Mouse (Mus musculus): Measurements from ENCODE around the gene Pex7. TPM values are rescaled to one million over a fixed set of nuclear protein-coding genes. Genes with fewer than 3 reads are reported as not detected.

The Pex7 gene
- polyA plus RNA-seq, 1 experiment from 2014 or later, result 35.9 TPM

GRCm38 (mm10) chr10:19924256-19924655 is 16.8 kb upstream of the Pex7 start:
- Histone ChIP-seq H3K9me3 (ENCODE audit: control insufficient read depth, low read length) (no peaks in the 10 kb centered on the region), H3K9ac (ENCODE audit: low read depth, low read length) (no peak overlapping the region), H3K4me2 (ENCODE audit: low read length) (no peak overlapping the region), H3K4me3 (ENCODE audit: low read length) (no peak overlapping the region), H3K36me3 (ENCODE audit: control insufficient read depth, insufficient read depth, low read length) (no peaks in the 10 kb centered on the region), H3K27me3 (replicated peaks; ENCODE audit: control insufficient read depth, insufficient read depth, low read length) (no peaks in the 10 kb centered on the region), H3K27ac (ENCODE audit: low read depth, low read length) (no peak overlapping the region), H3K4me1 (ENCODE audit: control insufficient read depth, insufficient read depth, low read depth, low read length) (no peaks in the 10 kb centered on the region)
- WGBS, result 73% methylated on average over 2 of the region's 2 CpGs
- no peak for ATAC-seq

GRCm38 (mm10) chr10:19922410-19922809 is 14.9 kb upstream of the Pex7 start:
- H3K9ac ChIP-seq (ENCODE audit: low read depth, low read length), result no peak overlapping the region
- no peaks in the 10 kb centered on the region for H3K4me1 ChIP-seq (ENCODE audit: control insufficient read depth, insufficient read depth, low read depth, low read length)
- ATAC-seq, result no peak
- H3K27me3 ChIP-seq (replicated peaks; ENCODE audit: control insufficient read depth, insufficient read depth, low read length), result no peaks in the 10 kb centered on the region
- H3K36me3 ChIP-seq (ENCODE audit: control insufficient read depth, insufficient read depth, low read length), result no peaks in the 10 kb centered on the region
- no peak overlapping the region for H3K4me2 ChIP-seq (ENCODE audit: low read length)
- 49% methylated on average over 4 of the region's 4 CpGs for WGBS
- no peak overlapping the region for H3K27ac ChIP-seq (ENCODE audit: low read depth, low read length)
- no peak overlapping the region for H3K4me3 ChIP-seq (ENCODE audit: low read length)
- no peaks in the 10 kb centered on the region for H3K9me3 ChIP-seq (ENCODE audit: control insufficient read depth, low read length)

- H3K4me2 ChIP-seq (ENCODE audit: low read length), result no peak overlapping the region
- H3K4me3 ChIP-seq (ENCODE audit: low read length), result no peak overlapping the region
- no peaks in the 10 kb centered on the region for H3K4me1 ChIP-seq (ENCODE audit: control insufficient read depth, insufficient read depth, low read depth, low read length)
- H3K36me3 ChIP-seq (ENCODE audit: control insufficient read depth, insufficient read depth, low read length), result no peaks in the 10 kb centered on the region
- no peaks in the 10 kb centered on the region for H3K27me3 ChIP-seq (replicated peaks; ENCODE audit: control insufficient read depth, insufficient read depth, low read length)
- H3K9ac ChIP-seq (ENCODE audit: low read depth, low read length), result no peak overlapping the region
- no peaks in the 10 kb centered on the region for H3K9me3 ChIP-seq (ENCODE audit: control insufficient read depth, low read length)
- 55% methylated on average over 1 of the region's 1 CpGs for WGBS
- peak; percentile 92 for ATAC-seq
- no peak overlapping the region for H3K27ac ChIP-seq (ENCODE audit: low read depth, low read length)
Observed at GRCm38 (mm10) chr10:19915301-19915700, 7.8 kb upstream of the Pex7 start.

- Histone ChIP-seq H3K4me3 (ENCODE audit: low read length) (no peak overlapping the region), H3K4me2 (ENCODE audit: low read length) (no peak overlapping the region), H3K27ac (ENCODE audit: low read depth, low read length) (no peak overlapping the region), H3K27me3 (replicated peaks; ENCODE audit: control insufficient read depth, insufficient read depth, low read length) (no peaks in the 10 kb centered on the region), H3K4me1 (ENCODE audit: control insufficient read depth, insufficient read depth, low read depth, low read length) (no peaks in the 10 kb centered on the region), H3K36me3 (ENCODE audit: control insufficient read depth, insufficient read depth, low read length) (no peaks in the 10 kb centered on the region), H3K9me3 (ENCODE audit: control insufficient read depth, low read length) (no peaks in the 10 kb centered on the region), H3K9ac (ENCODE audit: low read depth, low read length) (no peak overlapping the region)
- 83% methylated on average over 4 of the region's 4 CpGs for WGBS
- ATAC-seq, result no peak
Observed at GRCm38 (mm10) chr10:19913806-19914205, 6.3 kb upstream of the Pex7 start.

- H3K4me2 ChIP-seq (ENCODE audit: low read length), result no peak overlapping the region
- no peaks in the 10 kb centered on the region for H3K4me1 ChIP-seq (ENCODE audit: control insufficient read depth, insufficient read depth, low read depth, low read length)
- no peaks in the 10 kb centered on the region for H3K9me3 ChIP-seq (ENCODE audit: control insufficient read depth, low read length)
- H3K4me3 ChIP-seq (ENCODE audit: low read length), result no peak overlapping the region
- H3K9ac ChIP-seq (ENCODE audit: low read depth, low read length), result no peak overlapping the region
- no peaks in the 10 kb centered on the region for H3K27me3 ChIP-seq (replicated peaks; ENCODE audit: control insufficient read depth, insufficient read depth, low read length)
- no peak for ATAC-seq
- H3K36me3 ChIP-seq (ENCODE audit: control insufficient read depth, insufficient read depth, low read length), result no peaks in the 10 kb centered on the region
- H3K27ac ChIP-seq (ENCODE audit: low read depth, low read length), result no peak overlapping the region
- 26% methylated on average over 1 of the region's 1 CpGs for WGBS
Observed at GRCm38 (mm10) chr10:19911583-19911982, 4.1 kb upstream of the Pex7 start.

- H3K4me1 ChIP-seq (ENCODE audit: control insufficient read depth, insufficient read depth, low read depth, low read length), result no peaks in the 10 kb centered on the region
- no peaks in the 10 kb centered on the region for H3K9me3 ChIP-seq (ENCODE audit: control insufficient read depth, low read length)
- no peak overlapping the region for H3K27ac ChIP-seq (ENCODE audit: low read depth, low read length)
- H3K36me3 ChIP-seq (ENCODE audit: control insufficient read depth, insufficient read depth, low read length), result no peaks in the 10 kb centered on the region
- H3K4me3 ChIP-seq (ENCODE audit: low read length), result no peak overlapping the region
- H3K9ac ChIP-seq (ENCODE audit: low read depth, low read length), result no peak overlapping the region
- no peak overlapping the region for H3K4me2 ChIP-seq (ENCODE audit: low read length)
- no peaks in the 10 kb centered on the region for H3K27me3 ChIP-seq (replicated peaks; ENCODE audit: control insufficient read depth, insufficient read depth, low read length)
- 79% methylated on average over 2 of the region's 2 CpGs for WGBS
- no peak for ATAC-seq
Observed at GRCm38 (mm10) chr10:19910516-19910915, 3.0 kb upstream of the Pex7 start.

GRCm38 (mm10) chr10:19908076-19908475 is 587 bp upstream of the Pex7 start:
- ATAC-seq, result no peak
- Histone ChIP-seq H3K36me3 (ENCODE audit: control insufficient read depth, insufficient read depth, low read length) (no peaks in the 10 kb centered on the region), H3K4me1 (ENCODE audit: control insufficient read depth, insufficient read depth, low read depth, low read length) (no peaks in the 10 kb centered on the region), H3K27me3 (replicated peaks; ENCODE audit: control insufficient read depth, insufficient read depth, low read length) (no peaks in the 10 kb centered on the region), H3K9ac (ENCODE audit: low read depth, low read length) (no peak overlapping the region), H3K4me3 (ENCODE audit: low read length) (no peak overlapping the region), H3K4me2 (ENCODE audit: low read length) (no peak overlapping the region), H3K27ac (ENCODE audit: low read depth, low read length) (no peak overlapping the region), H3K9me3 (ENCODE audit: control insufficient read depth, low read length) (no peaks in the 10 kb centered on the region)
- 70% methylated on average over 2 of the region's 2 CpGs for WGBS

- H3K9ac ChIP-seq (ENCODE audit: low read depth, low read length), result no peak overlapping the region
- ATAC-seq, result no peak
- WGBS, result 71% methylated on average over 13 of the region's 13 CpGs
- H3K27me3 ChIP-seq (replicated peaks; ENCODE audit: control insufficient read depth, insufficient read depth, low read length), result no peaks in the 10 kb centered on the region
- no peaks in the 10 kb centered on the region for H3K36me3 ChIP-seq (ENCODE audit: control insufficient read depth, insufficient read depth, low read length)
- H3K4me2 ChIP-seq (ENCODE audit: low read length), result no peak overlapping the region
- no peaks in the 10 kb centered on the region for H3K9me3 ChIP-seq (ENCODE audit: control insufficient read depth, low read length)
- no peaks in the 10 kb centered on the region for H3K4me1 ChIP-seq (ENCODE audit: control insufficient read depth, insufficient read depth, low read depth, low read length)
- H3K4me3 ChIP-seq (ENCODE audit: low read length), result no peak overlapping the region
- H3K27ac ChIP-seq (ENCODE audit: low read depth, low read length), result no peak overlapping the region
Observed at GRCm38 (mm10) chr10:19904077-19904820, 3.2 kb downstream of the Pex7 start.

- WGBS, result 87% methylated on average over 7 of the region's 7 CpGs
- H3K36me3 ChIP-seq (ENCODE audit: control insufficient read depth, insufficient read depth, low read length), result no peaks in the 10 kb centered on the region
- no peaks in the 10 kb centered on the region for H3K27me3 ChIP-seq (replicated peaks; ENCODE audit: control insufficient read depth, insufficient read depth, low read length)
- H3K4me3 ChIP-seq (ENCODE audit: low read length), result no peak overlapping the region
- H3K27ac ChIP-seq (ENCODE audit: low read depth, low read length), result no peak overlapping the region
- H3K9ac ChIP-seq (ENCODE audit: low read depth, low read length), result no peak overlapping the region
- no peak for ATAC-seq
- no peak overlapping the region for H3K4me2 ChIP-seq (ENCODE audit: low read length)
- H3K9me3 ChIP-seq (ENCODE audit: control insufficient read depth, low read length), result no peaks in the 10 kb centered on the region
- no peaks in the 10 kb centered on the region for H3K4me1 ChIP-seq (ENCODE audit: control insufficient read depth, insufficient read depth, low read depth, low read length)
Observed at GRCm38 (mm10) chr10:19901992-19902391, 5.5 kb downstream of the Pex7 start.

Data from hindbrain, embryonic 16.5 days (tissue).